In genomic region chr6:116286870-116287575, GRCm38 (mm10) we compare ENCODE assay signal across 10 mouse cellular contexts. TPM values are rescaled to one million over a fixed set of nuclear protein-coding genes. Genes with fewer than 3 reads are reported as not detected.
DNase-seq lines count a peak whose midpoint lies in the region; ATAC-seq and TF ChIP-seq lines count a peak whose summit lies in the region.
"Had no signal": no experiment of that assay in that cellular context is flagged by ENCODE, and none has a peak within 500 bp of the region (broad histone marks: within the 10 kb centered on the region; RNA-seq: fewer than 3 reads in every experiment).

No protein-coding gene starts in this region.

- no peaks in the 10 kb centered on the region for H3K27me3 ChIP-seq in heart, embryonic 16.5 days (ENCODE audit: control insufficient read depth, insufficient read depth, low read length)
- no peaks in the 10 kb centered on the region for H3K27me3 ChIP-seq in intestine, embryonic 16.5 days (replicated peaks; ENCODE audit: control insufficient read depth, insufficient read depth, low read length)
- no peaks in the 10 kb centered on the region for H3K27me3 ChIP-seq in liver, embryonic 16.5 days (ENCODE audit: control insufficient read depth, insufficient read depth, low read depth, low read length)
- no peaks in the 10 kb centered on the region for H3K27me3 ChIP-seq in hindbrain, embryonic 12.5 days

- H3K27ac ChIP-seq in heart, embryonic 16.5 days (ENCODE audit: low read length), result no peak overlapping the region
- peak overlapping the region; percentile 63 for H3K27ac ChIP-seq in intestine, embryonic 16.5 days (ENCODE audit: low read length)
- H3K27ac ChIP-seq in liver, embryonic 16.5 days (ENCODE audit: low read length), result peak overlapping the region; percentile 94
- no peak overlapping the region for H3K27ac ChIP-seq in hindbrain, embryonic 12.5 days
- no peak overlapping the region for H3K27ac ChIP-seq in left cerebral cortex, adult 2 months

- WGBS in heart, embryonic 16.5 days, result 70% methylated on average over 5 of the region's 5 CpGs
- WGBS in intestine, embryonic 16.5 days, result 62% methylated on average over 5 of the region's 5 CpGs
- 27% methylated on average over 5 of the region's 5 CpGs for WGBS in liver, embryonic 16.5 days (ENCODE audit: insufficient replicate concordance)
- 81% methylated on average over 5 of the region's 5 CpGs for WGBS in hindbrain, embryonic 12.5 days

- H3K9ac ChIP-seq in heart, embryonic 16.5 days (ENCODE audit: low read length), result no peak overlapping the region
- H3K9ac ChIP-seq in intestine, embryonic 16.5 days (ENCODE audit: low read depth, low read length), result no peak overlapping the region
- H3K9ac ChIP-seq in liver, embryonic 16.5 days (ENCODE audit: low read depth, low read length), result peak overlapping the region; percentile 44
- H3K9ac ChIP-seq in hindbrain, embryonic 12.5 days, result no peak overlapping the region

- no peak overlapping the region for H3K4me2 ChIP-seq in heart, embryonic 16.5 days (ENCODE audit: low read depth, low read length)
- no peak overlapping the region for H3K4me2 ChIP-seq in intestine, embryonic 16.5 days (ENCODE audit: low read depth, low read length)
- H3K4me2 ChIP-seq in liver, embryonic 16.5 days (ENCODE audit: low read depth, low read length), result peak overlapping the region; percentile 55
- no peak overlapping the region for H3K4me2 ChIP-seq in hindbrain, embryonic 12.5 days (replicated peaks)

- H3K36me3 ChIP-seq in heart, embryonic 16.5 days (ENCODE audit: control insufficient read depth, insufficient read depth), result no peaks in the 10 kb centered on the region
- H3K36me3 ChIP-seq in intestine, embryonic 16.5 days (ENCODE audit: control insufficient read depth, insufficient read depth, low read length), result no peaks in the 10 kb centered on the region
- no peaks in the 10 kb centered on the region for H3K36me3 ChIP-seq in liver, embryonic 16.5 days (ENCODE audit: control insufficient read depth, insufficient read depth)
- no peaks in the 10 kb centered on the region for H3K36me3 ChIP-seq in hindbrain, embryonic 12.5 days

- no peaks in the 10 kb centered on the region for H3K4me1 ChIP-seq in heart, embryonic 16.5 days (ENCODE audit: control insufficient read depth, insufficient read depth, low read length)
- no peaks in the 10 kb centered on the region for H3K4me1 ChIP-seq in intestine, embryonic 16.5 days (ENCODE audit: control insufficient read depth, insufficient read depth, low read length)
- H3K4me1 ChIP-seq in liver, embryonic 16.5 days (ENCODE audit: control insufficient read depth, low read depth, low read length), result peaks cover 14% of the 10 kb centered on the region
- no peaks in the 10 kb centered on the region for H3K4me1 ChIP-seq in hindbrain, embryonic 12.5 days

- TF ChIP-seq CTCF in left cerebral cortex, adult 2 months (IDR thresholded peaks at IDR 0.05), result no peak

- H3K4me3 ChIP-seq in heart, embryonic 16.5 days (ENCODE audit: low read length), result no peak overlapping the region
- no peak overlapping the region for H3K4me3 ChIP-seq in intestine, embryonic 16.5 days (ENCODE audit: low read length)
- peak overlapping the region; percentile 34; the same call in 1 of the 2 replicates for H3K4me3 ChIP-seq in liver, embryonic 16.5 days (ENCODE audit: low read depth, low read length)
- H3K4me3 ChIP-seq in hindbrain, embryonic 12.5 days, result no peak overlapping the region
- H3K4me3 ChIP-seq in left cerebral cortex, adult 2 months, result no peak overlapping the region

- no peak for DNase-seq in heart, postnatal 36 days
- peak; percentile 47 to 72 for DNase-seq in thymus, postnatal 36 days
- DNase-seq in retina, embryonic 14.5 days (ENCODE audit: low spot score), result no peak
- no peak for DNase-seq in left cerebral cortex, adult 2 months (ENCODE audit: extremely low spot score in 1 of 2, low spot score in 2 of 2)
- DNase-seq: cerebellum, postnatal 14 days; right cerebral cortex, postnatal 14 days had no signal

- intact Hi-C loops in heart, postnatal 36 days (cut with DNase I), result no loop called here
- intact Hi-C loops in left cerebral cortex, adult 2 months (cut with DNase I), result loop anchor here (5.0 kb wide), 1 partner anchor 135 kb away; no protein-coding TSS in a partner anchor

- H3K9me3 ChIP-seq in heart, embryonic 16.5 days (replicated peaks; ENCODE audit: control insufficient read depth, low read length), result no peaks in the 10 kb centered on the region
- no peaks in the 10 kb centered on the region for H3K9me3 ChIP-seq in intestine, embryonic 16.5 days (ENCODE audit: control insufficient read depth, low read length)
- no peaks in the 10 kb centered on the region for H3K9me3 ChIP-seq in liver, embryonic 16.5 days (replicated peaks; ENCODE audit: control insufficient read depth, low read length)
- no peaks in the 10 kb centered on the region for H3K9me3 ChIP-seq in hindbrain, embryonic 12.5 days (replicated peaks)

- peak; percentile 67 for ATAC-seq in heart, embryonic 16.5 days (replicated peaks; ENCODE audit: extremely low read depth, insufficient read depth, low FRiP score)
- ATAC-seq in intestine, embryonic 16.5 days, result peak; percentile 100
- ATAC-seq in liver, embryonic 16.5 days (ENCODE audit: low read depth), result peak; percentile 99
- no peak for ATAC-seq in hindbrain, embryonic 12.5 days (ENCODE audit: low FRiP score)

RNA-seq across cellular contexts. Expression of gene Zfand4, which starts 23.0 kb away (rescaled TPM):
- polyA plus RNA-seq in heart, embryonic 16.5 days (2015; fragmentation: Nextera tagmentation; extraction: Ambion mirVana), result 3.1 and 3.4 TPM in 2 replicates
- total RNA-seq in heart, postnatal 36 days (2021), result 1 to 10 TPM; 4.2 to 5.2 TPM
- 2.7 and 3.2 TPM in 2 replicates for polyA plus RNA-seq in intestine, embryonic 16.5 days (2015; fragmentation: Nextera tagmentation; extraction: Ambion mirVana)
- 4.9 and 5.4 TPM in 2 replicates for polyA plus RNA-seq in liver, embryonic 16.5 days (2015; fragmentation: Nextera tagmentation; extraction: Ambion mirVana)
- 8.9 and 9.7 TPM in 2 replicates for polyA plus RNA-seq in hindbrain, embryonic 12.5 days (2016; fragmentation: Nextera tagmentation; extraction: Ambion mirVana)
- 10 to 100 TPM in 1 of 2 experiments, 1 to 10 TPM in 1; 7.3 to 12.3 TPM for total RNA-seq in left cerebral cortex, adult 2 months (2021)

RNA-seq across cellular contexts. Expression of gene March8, which starts 50.8 kb away (rescaled TPM):
- polyA plus RNA-seq in heart, embryonic 16.5 days (2015; fragmentation: Nextera tagmentation; extraction: Ambion mirVana), result 25.2 and 26.5 TPM in 2 replicates
- 10 to 100 TPM; 45.4 to 50.6 TPM for total RNA-seq in heart, postnatal 36 days (2021)
- 29.9 and 33.0 TPM in 2 replicates for polyA plus RNA-seq in intestine, embryonic 16.5 days (2015; fragmentation: Nextera tagmentation; extraction: Ambion mirVana)
- 91.7 TPM in 2 replicates for polyA plus RNA-seq in liver, embryonic 16.5 days (2015; fragmentation: Nextera tagmentation; extraction: Ambion mirVana)
- polyA plus RNA-seq in hindbrain, embryonic 12.5 days (2016; fragmentation: Nextera tagmentation; extraction: Ambion mirVana), result 65.0 and 68.5 TPM in 2 replicates
- total RNA-seq in left cerebral cortex, adult 2 months (2021), result 10 to 100 TPM; 45.5 to 49.5 TPM

Comparison
In these comparisons a context has a peak if more than half of its experiments do, and no peak if none do; other contexts are left out.
1. H3K27ac ChIP-seq: peak in intestine, embryonic 16.5 days (single experiment) and liver, embryonic 16.5 days (single experiment); none in heart, embryonic 16.5 days (single experiment), hindbrain, embryonic 12.5 days (single experiment) and left cerebral cortex, adult 2 months (single experiment).
2. DNase-seq: peak in thymus, postnatal 36 days (2 of 2); none in heart, postnatal 36 days (0 of 2), retina, embryonic 14.5 days (single experiment) and left cerebral cortex, adult 2 months (0 of 2).